Mouse (Mus musculus): ENCODE data around the gene Edf1. TPM values are rescaled to one million over a fixed set of nuclear protein-coding genes. Genes with fewer than 3 reads are reported as not detected.

Edf1 gene
- polyA plus RNA-seq, 1 experiment from 2014 or later = 201 TPM

- peaks cover 45% of the 10 kb centered on the region for H3K4me1 ChIP-seq (replicated peaks)
- H3K27ac ChIP-seq (replicated peaks) = no peak overlapping the region
- ATAC-seq (ENCODE audit: insufficient read depth) = no peak
- no peak overlapping the region for H3K4me3 ChIP-seq (replicated peaks)
- 54% methylated on average over 4 of the region's 4 CpGs for WGBS (ENCODE audit: insufficient replicate concordance)
- no peaks in the 10 kb centered on the region for H3K9me3 ChIP-seq (replicated peaks)
- H3K9ac ChIP-seq = no peak overlapping the region
- H3K36me3 ChIP-seq (replicated peaks) = peaks cover 48% of the 10 kb centered on the region
- no peak overlapping the region for H3K4me2 ChIP-seq
- peaks cover 33% of the 10 kb centered on the region for H3K27me3 ChIP-seq
Measured at GRCm38 (mm10) chr2:25583571-25583970, 25.9 kb downstream of the Edf1 start.

DNA sequence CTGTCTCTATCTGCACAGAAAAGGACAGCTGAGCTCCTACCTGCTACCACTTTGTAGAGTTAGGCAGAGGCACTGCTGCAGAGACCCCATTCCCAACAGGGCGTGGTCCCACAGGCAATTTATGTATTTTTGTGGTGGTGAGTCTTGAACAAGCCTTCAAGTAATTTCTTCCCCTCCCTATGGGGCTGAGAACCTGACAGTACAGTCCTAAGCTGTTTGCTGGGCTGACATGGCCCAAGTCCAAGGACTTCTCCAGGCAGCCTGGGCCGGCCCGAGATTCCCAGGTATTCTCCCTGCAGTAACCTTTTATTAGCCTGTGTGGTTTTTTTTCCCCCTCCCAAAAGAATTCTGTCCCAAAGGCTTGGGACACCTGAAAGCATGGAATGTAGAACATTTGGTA, 26.5 kb downstream of the Edf1 start:
- Histone ChIP-seq H3K9ac (no peak overlapping the region), H3K27ac (replicated peaks) (no peak overlapping the region), H3K4me1 (replicated peaks) (peaks cover 39% of the 10 kb centered on the region), H3K4me3 (replicated peaks) (no peak overlapping the region), H3K27me3 (peaks cover 28% of the 10 kb centered on the region), H3K4me2 (no peak overlapping the region), H3K9me3 (replicated peaks) (no peaks in the 10 kb centered on the region), H3K36me3 (replicated peaks) (peaks cover 48% of the 10 kb centered on the region)
- WGBS (ENCODE audit: insufficient replicate concordance) = 80% methylated on average over 3 of the region's 3 CpGs
- no peak for ATAC-seq (ENCODE audit: insufficient read depth)

GRCm38 (mm10) chr2:25584856-25585255, 27.2 kb downstream of the Edf1 start:
- no peak overlapping the region for H3K27ac ChIP-seq (replicated peaks)
- ATAC-seq (ENCODE audit: insufficient read depth) = no peak
- no peak overlapping the region for H3K4me3 ChIP-seq (replicated peaks)
- H3K4me2 ChIP-seq = no peak overlapping the region
- H3K9me3 ChIP-seq (replicated peaks) = no peaks in the 10 kb centered on the region
- no peak overlapping the region for H3K9ac ChIP-seq
- H3K27me3 ChIP-seq = peaks cover 21% of the 10 kb centered on the region
- H3K4me1 ChIP-seq (replicated peaks) = peaks cover 32% of the 10 kb centered on the region
- H3K36me3 ChIP-seq (replicated peaks) = peaks cover 51% of the 10 kb centered on the region
- 72% methylated on average over 4 of the region's 4 CpGs for WGBS (ENCODE audit: insufficient replicate concordance)

- Histone ChIP-seq H3K9me3 (replicated peaks) (no peaks in the 10 kb centered on the region), H3K27me3 (peaks cover 13% of the 10 kb centered on the region), H3K4me2 (no peak overlapping the region), H3K4me1 (replicated peaks) (peaks cover 25% of the 10 kb centered on the region), H3K9ac (no peak overlapping the region), H3K36me3 (replicated peaks) (peaks cover 58% of the 10 kb centered on the region), H3K27ac (replicated peaks) (no peak overlapping the region), H3K4me3 (replicated peaks) (no peak overlapping the region)
- no peak for ATAC-seq (ENCODE audit: insufficient read depth)
- 79% methylated on average over 3 of the region's 3 CpGs for WGBS (ENCODE audit: insufficient replicate concordance)
Measured at GRCm38 (mm10) chr2:25585601-25586000, 28.0 kb downstream of the Edf1 start.

- Histone ChIP-seq H3K4me2 (no peak overlapping the region), H3K27me3 (no peaks in the 10 kb centered on the region), H3K4me3 (replicated peaks) (no peak overlapping the region), H3K4me1 (replicated peaks) (peaks cover 9% of the 10 kb centered on the region), H3K27ac (replicated peaks) (no peak overlapping the region), H3K9ac (no peak overlapping the region), H3K9me3 (replicated peaks) (no peaks in the 10 kb centered on the region), H3K36me3 (replicated peaks) (peaks cover 75% of the 10 kb centered on the region)
- no peak for ATAC-seq (ENCODE audit: insufficient read depth)
- 75% methylated on average over 8 of the region's 8 CpGs for WGBS (ENCODE audit: insufficient replicate concordance)
Measured at GRCm38 (mm10) chr2:25587290-25587689, 29.6 kb downstream of the Edf1 start.

- no peak overlapping the region for H3K4me3 ChIP-seq (replicated peaks)
- H3K27ac ChIP-seq (replicated peaks) = 0 out of 2 replicates have a peak overlapping the region, but pooled peaks have one; percentile 9
- H3K27me3 ChIP-seq = no peaks in the 10 kb centered on the region
- ATAC-seq (ENCODE audit: insufficient read depth) = no peak
- H3K4me2 ChIP-seq = no peak overlapping the region
- H3K9me3 ChIP-seq (replicated peaks) = no peaks in the 10 kb centered on the region
- H3K9ac ChIP-seq = no peak overlapping the region
- peaks cover 83% of the 10 kb centered on the region for H3K36me3 ChIP-seq (replicated peaks)
- no peaks in the 10 kb centered on the region for H3K4me1 ChIP-seq (replicated peaks)
- WGBS (ENCODE audit: insufficient replicate concordance) = 69% methylated on average over 8 of the region's 8 CpGs
Measured at GRCm38 (mm10) chr2:25588227-25588907, 30.7 kb downstream of the Edf1 start.

DNA sequence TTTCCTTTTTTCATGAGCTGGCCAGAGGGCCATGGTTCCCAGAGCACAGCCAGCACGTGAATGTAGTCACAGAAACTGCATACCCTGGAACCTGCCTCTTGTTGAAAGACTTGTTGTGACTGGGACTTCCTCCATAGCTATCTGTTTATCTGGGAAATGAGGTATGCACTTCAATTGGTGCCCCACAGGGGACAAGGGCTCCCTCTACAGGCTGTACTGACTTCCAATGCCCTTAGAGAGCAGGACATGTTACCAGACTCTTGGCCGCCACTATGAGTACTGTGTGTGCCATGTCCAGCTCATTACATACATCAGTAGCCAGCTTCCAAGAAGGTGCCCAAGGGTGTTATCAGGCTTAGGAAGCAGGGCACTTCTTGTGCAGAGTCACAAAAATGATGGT, 34.2 kb downstream of the Edf1 start:
- WGBS (ENCODE audit: insufficient replicate concordance) = 53% methylated on average over 2 of the region's 2 CpGs
- H3K4me1 ChIP-seq (replicated peaks) = no peaks in the 10 kb centered on the region
- no peak overlapping the region for H3K9ac ChIP-seq
- H3K4me3 ChIP-seq (replicated peaks) = no peak overlapping the region
- ATAC-seq (ENCODE audit: insufficient read depth) = no peak
- no peak overlapping the region for H3K27ac ChIP-seq (replicated peaks)
- H3K4me2 ChIP-seq = no peak overlapping the region
- no peaks in the 10 kb centered on the region for H3K27me3 ChIP-seq
- no peaks in the 10 kb centered on the region for H3K9me3 ChIP-seq (replicated peaks)
- peaks cover 80% of the 10 kb centered on the region for H3K36me3 ChIP-seq (replicated peaks)

DNA sequence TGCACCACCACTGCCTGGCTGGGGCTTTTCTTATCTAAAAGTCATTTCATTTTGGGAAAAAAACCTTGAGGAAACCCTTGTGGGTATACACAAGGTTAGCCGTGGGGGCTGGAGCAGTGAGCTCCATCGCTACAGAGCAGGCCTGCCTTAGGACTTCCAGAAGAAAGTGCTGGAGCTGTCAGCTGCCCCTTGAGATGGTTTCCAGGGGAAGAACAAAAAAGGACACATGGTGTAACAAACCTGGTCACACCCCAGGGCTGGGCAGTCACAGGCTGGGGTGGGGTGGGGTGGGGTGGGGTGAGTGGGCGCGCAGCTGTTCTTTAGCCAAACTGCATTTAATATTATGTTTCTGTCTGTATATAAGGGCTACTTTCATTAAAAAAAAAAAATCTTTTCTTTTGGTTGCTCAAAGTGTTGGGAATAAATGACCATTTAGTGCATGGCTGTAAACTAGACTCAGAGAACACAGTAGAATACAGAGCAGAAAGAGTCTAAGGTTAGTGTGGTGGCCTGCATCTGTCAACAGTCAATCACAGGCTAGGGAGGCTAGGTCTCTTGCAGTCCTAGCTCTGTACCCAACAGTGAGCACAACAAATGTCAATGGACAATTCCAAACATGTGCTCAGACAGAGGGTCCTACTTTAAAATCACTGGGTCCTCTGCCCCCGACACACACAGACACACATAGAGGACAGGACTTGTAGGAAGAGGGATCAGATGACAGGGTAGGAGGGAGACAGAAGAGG, 39.3 kb downstream of the Edf1 start:
- Histone ChIP-seq H3K4me3 (replicated peaks) (no peak overlapping the region), H3K27ac (replicated peaks) (no peak overlapping the region), H3K27me3 (no peaks in the 10 kb centered on the region), H3K4me1 (replicated peaks) (peaks cover 19% of the 10 kb centered on the region), H3K9me3 (replicated peaks) (no peaks in the 10 kb centered on the region), H3K4me2 (no peak overlapping the region), H3K9ac (no peak overlapping the region), H3K36me3 (replicated peaks) (peaks cover 94% of the 10 kb centered on the region)
- no peak for ATAC-seq (ENCODE audit: insufficient read depth)
- WGBS (ENCODE audit: insufficient replicate concordance) = 80% methylated on average over 5 of the region's 5 CpGs

DNA sequence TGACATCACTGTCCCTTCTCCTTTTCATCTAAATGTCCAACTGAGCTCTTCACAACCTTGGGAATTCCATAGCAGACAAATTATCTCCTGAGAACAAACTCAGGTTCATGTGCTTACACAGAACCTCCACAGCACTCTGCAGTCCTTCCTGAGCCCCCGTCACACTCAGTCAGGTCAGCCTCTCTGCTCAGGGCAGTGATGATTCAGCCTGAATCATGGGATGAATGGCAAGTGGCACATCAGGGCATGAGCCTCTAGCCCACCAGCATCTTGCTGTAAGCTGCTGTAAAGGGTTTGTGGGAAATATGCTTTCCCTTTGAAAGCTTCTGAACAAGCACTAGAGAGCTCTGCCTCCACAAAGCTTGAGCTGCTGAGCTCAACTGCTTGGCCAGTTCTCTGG, 41.1 kb downstream of the Edf1 start:
- Histone ChIP-seq H3K36me3 (replicated peaks) (peaks cover 92% of the 10 kb centered on the region), H3K4me2 (no peak overlapping the region), H3K4me3 (replicated peaks) (no peak overlapping the region), H3K9ac (no peak overlapping the region), H3K27me3 (no peaks in the 10 kb centered on the region), H3K9me3 (replicated peaks) (no peaks in the 10 kb centered on the region), H3K4me1 (replicated peaks) (peaks cover 19% of the 10 kb centered on the region), H3K27ac (replicated peaks) (no peak overlapping the region)
- WGBS (ENCODE audit: insufficient replicate concordance) = 83% methylated on average over 1 of the region's 1 CpGs
- no peak for ATAC-seq (ENCODE audit: insufficient read depth)

GRCm38 (mm10) chr2:25600037-25600436, 42.4 kb downstream of the Edf1 start:
- WGBS (ENCODE audit: insufficient replicate concordance) = 67% methylated on average over 2 of the region's 2 CpGs
- H3K9ac ChIP-seq = no peak overlapping the region
- H3K4me2 ChIP-seq = no peak overlapping the region
- H3K27ac ChIP-seq (replicated peaks) = peak overlapping the region; percentile 19; the same call in 1 of the 2 replicates
- no peaks in the 10 kb centered on the region for H3K9me3 ChIP-seq (replicated peaks)
- H3K4me3 ChIP-seq (replicated peaks) = no peak overlapping the region
- peaks cover 19% of the 10 kb centered on the region for H3K4me1 ChIP-seq (replicated peaks)
- H3K27me3 ChIP-seq = no peaks in the 10 kb centered on the region
- peak; percentile 69 for ATAC-seq (ENCODE audit: insufficient read depth)
- peaks cover 84% of the 10 kb centered on the region for H3K36me3 ChIP-seq (replicated peaks)

- no peak for ATAC-seq (ENCODE audit: insufficient read depth)
- H3K4me3 ChIP-seq (replicated peaks) = no peak overlapping the region
- WGBS (ENCODE audit: insufficient replicate concordance) = 79% methylated on average over 5 of the region's 5 CpGs
- H3K36me3 ChIP-seq (replicated peaks) = peaks cover 60% of the 10 kb centered on the region
- no peak overlapping the region for H3K27ac ChIP-seq (replicated peaks)
- no peak overlapping the region for H3K4me2 ChIP-seq
- peaks cover 36% of the 10 kb centered on the region for H3K4me1 ChIP-seq (replicated peaks)
- H3K9ac ChIP-seq = no peak overlapping the region
- no peaks in the 10 kb centered on the region for H3K27me3 ChIP-seq
- H3K9me3 ChIP-seq (replicated peaks) = no peaks in the 10 kb centered on the region
Measured at GRCm38 (mm10) chr2:25602526-25602925, 44.9 kb downstream of the Edf1 start.
